Mouse (Mus musculus) liver, postnatal 0 days (tissue): Measurements from ENCODE around the gene Gm14137. TPM values are rescaled to one million over a fixed set of nuclear protein-coding genes. Genes with fewer than 3 reads are reported as not detected.

Source experiments
- ATAC-seq: fragments of 200-750 bp; cut with Nextera tagmentation; 2 replicates; pipeline ENCODE4 v1.8.0; 2017; ENCODE audit warnings: mild to moderate bottlenecking, moderate library complexity
- DNase-seq: peaks from one replicate; pipeline ENCODE4 v3.0.0-alpha.2; 2016
- H3K27ac ChIP-seq: fragments of 300-500 bp; sonication (generic); 2 replicates; pipeline ENCODE4 v1.5.1; 2014; ENCODE audit warnings: antibody characterized with exemption, moderate library complexity, mild to moderate bottlenecking, low read depth
- H3K27me3 ChIP-seq: fragments of 300-500 bp; sonication (generic); 2 replicates; pipeline ENCODE4 v1.6.1; 2014; ENCODE audit warnings: low read length, control low read depth, mixed read lengths; ENCODE audit not compliant: insufficient read depth
- H3K36me3 ChIP-seq: fragments of 300-500 bp; sonication (generic); replicated peaks from 2 replicates; pipeline ENCODE4 v1.6.1; 2014; ENCODE audit warnings: mild to moderate bottlenecking, control low read depth, low read length, moderate library complexity, mixed read lengths; ENCODE audit not compliant: insufficient read depth
- H3K4me1 ChIP-seq: fragments of 300-500 bp; sonication (generic); 2 replicates; pipeline ENCODE4 v1.6.1; 2014; ENCODE audit warnings: antibody characterized with exemption, mild to moderate bottlenecking, control low read depth; ENCODE audit not compliant: insufficient read depth
- H3K4me2 ChIP-seq: fragments of 300-500 bp; sonication (generic); 2 replicates; pipeline ENCODE4 v1.6.1; 2014; ENCODE audit warnings: low read depth, mild to moderate bottlenecking, low read length, moderate library complexity, mixed read lengths
- H3K4me3 ChIP-seq: fragments of 300-500 bp; sonication (generic); 2 replicates; pipeline ENCODE4 v1.5.1; 2014; ENCODE audit warnings: low read depth, low read length
- H3K9ac ChIP-seq: fragments of 300-500 bp; sonication (generic); replicated peaks from 2 replicates; pipeline ENCODE4 v1.6.1; 2014; ENCODE audit warnings: mild to moderate bottlenecking, moderate library complexity
- H3K9me3 ChIP-seq: fragments of 300-500 bp; sonication (generic); 2 replicates; pipeline ENCODE4 v1.6.1; 2016; ENCODE audit warnings: mild to moderate bottlenecking, control low read depth, low read length, mixed read lengths
- CTCF ChIP-seq: sonication (generic); IDR thresholded peaks from 2 replicates; pipeline ENCODE4 v1.5.1; 2016; ENCODE audit warnings: antibody characterized with exemption, low read depth
- EP300 ChIP-seq: IDR thresholded peaks from 2 replicates; pipeline ENCODE4 v1.6.1; 2016; ENCODE audit warnings: antibody characterized with exemption, low read depth, mild to moderate bottlenecking
- WGBS: fragments of 180-500 bp; shearing (Covaris S2); extraction: QIAGEN DNeasy Blood & Tissue Kit; methylation state at CpG from one replicate; pipeline ENCODE4 v1.1.7; 2014; ENCODE audit not compliant: insufficient replicate concordance; 5-methylcytosine and 5-hydroxymethylcytosine counted together
- polyA plus RNA-seq: library from polyadenylated mRNA; unstranded; fragments of >200 nt; fragmentation: Nextera tagmentation; extraction: Ambion mirVana; gene quantifications from 2 replicates; pipeline ENCODE4 v1.2.1, GENCODE M21; 2015

The Gm14137 gene
- polyA plus RNA-seq, 1 experiment from 2014 or later: 0.08 TPM

GRCm38 (mm10) chr2:119196316-119197108 is 22.2 kb downstream of the Gm14137 start:
- no peak overlapping the region for H3K4me2 ChIP-seq
- no peak overlapping the region for H3K4me3 ChIP-seq
- H3K4me1 ChIP-seq: no peaks in the 10 kb centered on the region; the same call in 1 of the 2 replicates
- no peaks in the 10 kb centered on the region for H3K9me3 ChIP-seq
- H3K27me3 ChIP-seq: no peaks in the 10 kb centered on the region
- H3K27ac ChIP-seq: no peak overlapping the region
- WGBS: 71% methylated on average over 4 of the region's 4 CpGs
- no peak for DNase-seq
- no peak overlapping the region for H3K9ac ChIP-seq
- ATAC-seq: no peak
- TF ChIP-seq EP300: no peak
- H3K36me3 ChIP-seq: no peaks in the 10 kb centered on the region

DNA sequence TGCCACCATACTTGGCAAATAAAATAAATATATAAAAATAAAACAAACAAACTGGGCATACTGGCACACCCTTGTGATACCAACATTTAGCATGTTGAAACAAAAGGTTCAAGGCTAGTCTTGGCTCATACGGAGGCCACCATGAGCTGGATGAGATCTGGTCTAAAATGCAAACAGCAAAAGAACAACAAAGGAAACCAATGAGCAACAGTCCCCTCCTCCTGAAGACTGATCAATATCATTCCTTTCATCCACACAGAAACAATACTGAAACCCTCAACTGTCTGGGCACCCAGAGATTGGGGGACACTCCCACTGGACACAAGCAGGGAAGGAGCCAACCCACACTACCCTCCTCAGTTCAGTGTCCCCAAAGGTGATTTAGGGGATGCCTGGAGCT is 23.2 kb downstream of the Gm14137 start:
- no peak overlapping the region for H3K4me3 ChIP-seq
- 58% methylated on average over 1 of the region's 1 CpGs for whole genome bisulfite sequencing
- peak; percentile 66 for ATAC-seq
- DNase-seq: no peak
- H3K9ac ChIP-seq: no peak overlapping the region
- no peak for TF ChIP-seq EP300
- TF ChIP-seq CTCF: no peak
- no peaks in the 10 kb centered on the region for H3K36me3 ChIP-seq
- 0 out of 2 replicates have a peak overlapping the region, but pooled peaks have one; percentile 19 for H3K27ac ChIP-seq
- H3K27me3 ChIP-seq: no peaks in the 10 kb centered on the region
- H3K4me2 ChIP-seq: no peak overlapping the region
- no peaks in the 10 kb centered on the region for H3K9me3 ChIP-seq
- no peaks in the 10 kb centered on the region; the same call in 1 of the 2 replicates for H3K4me1 ChIP-seq

GRCm38 (mm10) chr2:119198049-119198448 is 23.7 kb downstream of the Gm14137 start:
- TF ChIP-seq EP300 (no peak), CTCF (no peak)
- no peak for DNase-seq

GRCm38 (mm10) chr2:119198934-119199333 is 24.6 kb downstream of the Gm14137 start:
- Histone ChIP-seq H3K4me2 (no peak overlapping the region), H3K36me3 (no peaks in the 10 kb centered on the region), H3K4me1 (no peaks in the 10 kb centered on the region; the same call in 1 of the 2 replicates), H3K9me3 (no peaks in the 10 kb centered on the region), H3K27ac (no peak overlapping the region), H3K9ac (no peak overlapping the region), H3K4me3 (no peak overlapping the region), H3K27me3 (no peaks in the 10 kb centered on the region)
- no peak for ATAC-seq
- no peak for DNase-seq
- TF ChIP-seq EP300 (no peak), CTCF (no peak)
- 72% methylated on average over 3 of the region's 3 CpGs for WGBS

More at GRCm38 (mm10) chr2:119198049-119198448, 23.7 kb downstream of the Gm14137 start:
- no peak overlapping the region for H3K4me2 ChIP-seq
- H3K4me3 ChIP-seq: no peak overlapping the region
- no peaks in the 10 kb centered on the region for H3K36me3 ChIP-seq
- WGBS: 38% methylated on average over 1 of the region's 1 CpGs
- no peaks in the 10 kb centered on the region; the same call in 1 of the 2 replicates for H3K4me1 ChIP-seq
- no peaks in the 10 kb centered on the region for H3K9me3 ChIP-seq
- no peaks in the 10 kb centered on the region for H3K27me3 ChIP-seq
- H3K27ac ChIP-seq: 0 out of 2 replicates have a peak overlapping the region, but pooled peaks have one; percentile 19
- no peak overlapping the region for H3K9ac ChIP-seq
- no peak for ATAC-seq

DNA sequence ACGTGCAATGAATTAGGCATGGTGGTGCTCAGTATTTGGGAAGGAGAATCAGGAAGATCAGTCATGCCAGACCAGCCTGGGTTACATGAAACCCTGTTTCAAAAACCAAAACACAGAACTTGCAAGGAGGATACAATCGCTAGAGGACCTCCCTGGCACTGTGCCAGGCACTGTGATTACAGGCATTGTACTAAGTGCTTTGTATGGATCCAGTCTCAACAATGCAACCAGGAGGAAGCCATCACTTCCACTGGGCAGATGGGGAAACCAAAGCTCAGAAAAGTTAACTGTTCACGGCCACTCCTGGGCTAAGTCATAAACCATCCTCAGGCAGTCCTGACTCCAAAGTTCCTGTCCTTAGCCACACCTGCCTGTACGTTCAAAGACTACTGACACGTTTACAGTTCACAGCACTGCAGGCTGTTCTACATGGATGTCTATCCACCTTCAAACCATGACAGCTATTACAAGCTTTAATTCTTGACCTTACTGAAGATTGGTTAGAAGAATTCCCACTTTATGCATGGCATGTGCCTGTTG is 28.7 kb downstream of the Gm14137 start:
- no peak for ATAC-seq
- WGBS: 59% methylated on average over 5 of the region's 5 CpGs

GRCm38 (mm10) chr2:119203871-119204460 is 29.7 kb downstream of the Gm14137 start:
- no peak for TF ChIP-seq EP300
- TF ChIP-seq CTCF: no peak
- DNase-seq (no peak), ATAC-seq (no peak)
- Histone ChIP-seq H3K27ac (no peak overlapping the region), H3K27me3 (no peaks in the 10 kb centered on the region), H3K36me3 (no peaks in the 10 kb centered on the region), H3K4me2 (no peak overlapping the region), H3K4me3 (no peak overlapping the region), H3K9me3 (no peaks in the 10 kb centered on the region), H3K9ac (no peak overlapping the region), H3K4me1 (peaks cover 6% of the 10 kb centered on the region; the same call in 1 of the 2 replicates)
- 74% methylated on average over 4 of the region's 4 CpGs for WGBS

More for the DNA sequence above, 28.7 kb downstream of the Gm14137 start:
- no peak overlapping the region for H3K4me2 ChIP-seq
- no peak overlapping the region for H3K9ac ChIP-seq
- peak; percentile 42 for DNase-seq
- H3K4me1 ChIP-seq: peaks cover 6% of the 10 kb centered on the region
- H3K9me3 ChIP-seq: no peaks in the 10 kb centered on the region
- TF ChIP-seq CTCF (no peak), EP300 (no peak)
- no peaks in the 10 kb centered on the region for H3K36me3 ChIP-seq
- H3K27me3 ChIP-seq: no peaks in the 10 kb centered on the region
- no peak overlapping the region for H3K27ac ChIP-seq
- H3K4me3 ChIP-seq: no peak overlapping the region
